Mouse (Mus musculus) heart, adult 8-10 months (tissue): ENCODE results near the gene Cuedc1. TPM values are rescaled to one million over a fixed set of nuclear protein-coding genes. Genes with fewer than 3 reads are reported as not detected.
"Not testable (repeated sequence)": the region's sequence is repeated elsewhere in the genome, so short reads cannot be mapped to it uniquely, and the experiment has no call there.

Experiments
- DNase-seq: peaks from one replicate; pipeline ENCODE4 v3.0.0; 2022; ENCODE audit warnings: low spot score
- total RNA-seq, 4 experiments: library from RNA; stranded (reverse); gene quantifications; 2 replicates each; pipeline ENCODE4 v1.2.4; 2022

Cuedc1 gene
- total RNA-seq, 4 experiments from 2014 or later: 47.5 to 55.7 (median 51.0) TPM

- no peak for DNase-seq
These were observed 104.2 kb downstream of the Cuedc1 start for GRCm38 (mm10) chr11:88202077-88202476.

GRCm38 (mm10) chr11:88203712-88204532 lies 106.1 kb downstream of the Cuedc1 start, which contains the start of gene Mrps23:
TSS of gene Mrps23 (plus strand) at chr11:88204388.
- peak; percentile 94 for DNase-seq

GRCm38 (mm10) chr11:88204593-88205368 lies 106.9 kb downstream of the Cuedc1 start:
- no peak for DNase-seq

GRCm38 (mm10) chr11:88206576-88206975 lies 108.7 kb downstream of the Cuedc1 start:
- not testable (repeated sequence) for DNase-seq

GRCm38 (mm10) chr11:88207697-88208096 lies 109.8 kb downstream of the Cuedc1 start:
- no peak for DNase-seq

GRCm38 (mm10) chr11:88211824-88212582 lies 114.1 kb downstream of the Cuedc1 start:
- DNase-seq: no peak

DNA sequence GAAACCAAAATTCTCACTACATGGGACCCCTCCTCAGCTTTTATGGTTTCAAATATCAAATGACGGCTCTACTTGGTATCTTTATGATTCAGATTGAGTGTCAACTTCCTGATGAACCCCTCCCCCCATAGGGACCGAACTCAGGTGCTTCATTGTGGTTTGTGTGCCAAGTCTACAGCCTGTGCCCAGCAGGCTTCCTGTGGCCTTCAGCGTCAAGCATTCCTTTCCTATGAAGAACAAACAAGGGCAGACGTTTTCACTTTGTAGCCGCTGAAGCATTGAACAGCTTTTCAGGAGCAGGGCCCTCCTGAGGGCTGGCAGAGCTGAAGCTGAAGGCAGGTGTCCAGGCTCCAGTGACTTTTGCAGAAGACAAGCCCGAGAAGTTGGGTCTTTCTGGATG lies 115.9 kb downstream of the Cuedc1 start:
- no peak for DNase-seq

GRCm38 (mm10) chr11:88214881-88215831 lies 117.3 kb downstream of the Cuedc1 start:
- peak; percentile 67 for DNase-seq

DNA sequence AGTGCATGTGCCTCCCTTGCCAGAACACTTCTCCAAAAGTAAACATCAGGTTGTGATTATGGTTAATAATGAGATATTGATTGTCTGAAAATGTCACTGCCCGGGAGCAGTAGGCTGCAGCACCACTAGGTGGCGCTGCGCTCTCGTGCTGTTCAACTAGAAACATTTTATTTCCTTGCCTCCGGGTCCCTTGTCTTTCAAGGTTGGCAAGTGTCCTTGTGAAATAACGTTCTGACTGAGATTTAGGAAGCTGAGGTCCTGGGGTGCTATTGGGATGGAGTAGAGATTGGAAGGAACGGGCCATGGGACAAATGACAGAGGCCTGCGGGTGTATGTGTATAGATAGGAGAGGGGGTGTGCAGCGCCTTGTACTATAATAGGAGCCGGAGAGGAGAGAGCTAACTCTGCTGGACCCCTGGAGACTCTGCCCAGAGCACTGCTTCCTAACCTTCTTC lies 118.4 kb downstream of the Cuedc1 start:
- DNase-seq: no peak

DNA sequence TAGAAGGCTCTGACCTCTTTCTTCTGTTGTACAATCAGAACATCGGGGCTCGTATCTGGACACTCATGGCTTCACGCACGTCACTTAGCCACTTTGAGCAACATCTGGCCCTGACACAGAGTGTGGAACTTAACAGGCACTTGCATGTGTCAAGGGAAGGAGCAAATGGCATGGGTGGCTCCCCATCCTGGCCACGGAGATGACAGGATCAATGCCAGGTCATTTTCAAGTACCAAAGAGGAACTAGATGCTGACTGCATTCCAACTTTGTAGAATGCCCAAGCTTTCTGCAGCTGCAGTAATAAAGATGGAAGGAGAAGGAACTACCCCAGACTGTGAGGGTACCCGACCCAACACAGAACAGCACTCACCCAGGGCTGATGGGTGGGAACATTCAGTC lies 120.3 kb downstream of the Cuedc1 start:
- no peak for DNase-seq

GRCm38 (mm10) chr11:88218586-88218985 lies 120.7 kb downstream of the Cuedc1 start:
- DNase-seq: no peak

DNA sequence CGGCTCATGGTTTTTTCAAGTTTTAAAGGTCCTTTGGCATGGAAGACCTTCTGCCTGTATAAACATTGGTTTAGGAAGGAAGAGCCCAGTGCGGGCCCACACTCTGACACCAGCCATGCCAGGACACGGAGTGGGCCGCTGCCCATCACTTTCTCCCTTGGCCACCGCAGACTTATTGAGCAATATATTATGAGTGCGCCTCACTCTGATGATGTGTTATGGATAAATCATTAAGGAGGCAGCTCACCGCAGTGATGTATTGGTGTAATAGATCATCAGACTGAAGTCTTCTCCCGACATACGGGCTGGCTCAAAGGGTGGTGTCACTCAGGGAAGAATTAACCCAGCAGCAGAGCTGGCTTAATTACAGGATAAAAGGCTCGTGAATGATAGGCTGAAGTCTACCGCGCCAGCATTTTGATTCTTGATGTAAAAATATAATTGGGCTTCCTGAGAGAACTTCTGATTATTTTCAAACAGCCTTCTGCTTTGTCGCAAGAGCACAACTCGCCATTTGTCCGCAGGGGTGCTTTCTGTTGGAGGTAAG lies 124.1 kb downstream of the Cuedc1 start:
- no peak for DNase-seq

DNA sequence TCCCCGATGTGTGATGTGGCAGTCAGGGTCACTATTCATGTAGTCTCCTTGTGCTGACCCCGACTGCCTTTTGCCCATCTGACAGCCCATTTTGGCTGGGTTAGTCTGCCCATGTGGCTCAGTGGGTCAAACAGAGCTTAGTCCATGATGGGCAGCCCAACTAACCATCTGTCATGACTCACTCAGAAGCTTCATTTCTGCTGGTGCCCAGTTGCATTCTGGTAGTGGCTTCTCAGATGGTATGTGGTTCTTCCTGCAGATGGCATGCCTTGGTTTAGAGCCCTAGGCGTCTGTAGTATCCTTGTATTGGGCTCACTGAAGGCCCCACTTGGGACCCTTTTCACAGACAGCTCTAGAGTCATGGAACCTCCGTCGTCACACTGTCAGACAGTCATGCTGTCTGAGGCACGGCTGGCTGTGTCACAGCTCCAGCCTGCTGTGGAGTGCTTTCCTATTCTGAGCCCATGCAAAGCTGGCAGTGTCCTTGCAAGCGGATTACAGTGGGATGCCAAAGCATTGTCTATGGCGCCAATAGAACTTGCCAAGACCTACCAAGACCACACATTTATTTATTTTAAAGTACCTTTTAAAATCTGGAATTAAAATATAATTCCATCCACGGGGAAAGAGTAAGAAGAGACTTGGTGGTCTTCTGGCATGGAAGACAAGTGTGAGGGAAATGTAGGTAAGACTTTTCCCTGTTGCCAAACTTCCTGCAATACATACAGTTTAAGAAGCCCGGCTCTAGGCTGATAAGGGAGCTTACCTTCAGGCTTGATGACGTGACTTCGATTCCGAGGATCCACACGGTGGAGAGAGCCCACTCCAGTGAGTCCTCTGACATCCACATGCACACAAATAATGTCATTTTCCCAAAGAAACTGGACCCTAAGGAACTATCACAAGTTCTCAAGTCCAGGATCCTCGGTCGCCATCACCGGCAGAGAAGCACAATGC lies 129.4 kb downstream of the Cuedc1 start:
- no peak for DNase-seq

- no peak for DNase-seq
These were observed 133.4 kb downstream of the Cuedc1 start for GRCm38 (mm10) chr11:88231213-88231790.

GRCm38 (mm10) chr11:88233528-88234427 lies 135.9 kb downstream of the Cuedc1 start:
- DNase-seq: no peak

GRCm38 (mm10) chr11:88234789-88235188 lies 136.9 kb downstream of the Cuedc1 start:
- DNase-seq: no peak
